ENCODE assay signal across 20 mouse cellular contexts in the genomic region with DNA sequence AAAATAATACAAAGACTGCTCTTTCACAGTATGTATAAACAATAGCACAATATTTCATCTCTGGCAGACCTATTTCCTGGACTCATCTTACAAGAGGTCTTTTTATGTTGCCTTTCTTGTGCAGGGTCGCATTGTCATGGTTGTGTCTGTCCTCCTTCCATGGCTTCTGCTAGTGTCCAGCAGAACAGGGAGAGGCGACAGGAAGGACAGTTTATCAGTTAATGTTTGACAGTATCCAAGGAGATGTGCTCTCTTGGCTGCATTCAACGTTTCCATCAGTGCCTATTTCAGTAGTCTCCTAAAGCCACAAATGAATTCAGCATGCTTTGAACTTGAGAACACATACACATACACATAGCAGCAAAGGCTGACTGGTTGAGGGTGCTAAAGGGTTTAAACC.
"Had no signal": no experiment of that assay in that cellular context is flagged by ENCODE, and none has a peak within 500 bp of the region (broad histone marks: within the 10 kb centered on the region; RNA-seq: fewer than 3 reads in every experiment).

No protein-coding gene starts in this region.

- H3K4me2 ChIP-seq: intestine, embryonic 15.5 days; limb, embryonic 13.5 days; midbrain, embryonic 11.5 days; neural tube, embryonic 12.5 days; neural tube, embryonic 15.5 days had no signal

- H3K4me3 ChIP-seq: intestine, embryonic 15.5 days; limb, embryonic 10.5 days; limb, embryonic 13.5 days; neural tube, embryonic 12.5 days; neural tube, embryonic 15.5 days had no signal

- H3K9ac ChIP-seq: intestine, embryonic 15.5 days; limb, embryonic 13.5 days; liver, embryonic 14.5 days; liver, postnatal 0 days; neural tube, embryonic 12.5 days; neural tube, embryonic 15.5 days had no signal

- ATAC-seq: hindbrain, embryonic 16.5 days; intestine, embryonic 15.5 days; liver, postnatal 0 days had no signal

- DNase-seq: kidney, adult 18-20 months; kidney, adult 9 months; kidney, postnatal 4 days; layer of hippocampus, adult 9-11 months; liver; liver, postnatal 0 days; midbrain, embryonic 14.5 days; right cerebral cortex, adult 18-20 months; right cerebral cortex, postnatal 14 days; right cerebral cortex, postnatal 4 days; thymus, postnatal 25 days had no signal

- H3K27ac ChIP-seq: intestine, embryonic 15.5 days; limb, embryonic 10.5 days; limb, embryonic 13.5 days; liver, embryonic 14.5 days; neural tube, embryonic 12.5 days; neural tube, embryonic 15.5 days; stomach, postnatal 0 days had no signal

- H3K36me3 ChIP-seq: intestine, embryonic 15.5 days; limb, embryonic 10.5 days; limb, embryonic 13.5 days; neural tube, embryonic 12.5 days; neural tube, embryonic 15.5 days had no signal

- H3K27me3 ChIP-seq: intestine, embryonic 15.5 days; limb, embryonic 13.5 days; neural tube, embryonic 12.5 days; neural tube, embryonic 15.5 days had no signal

- H3K9me3 ChIP-seq: intestine, embryonic 15.5 days; limb, embryonic 10.5 days; limb, embryonic 13.5 days; neural tube, embryonic 12.5 days; neural tube, embryonic 15.5 days had no signal

- H3K4me1 ChIP-seq: intestine, embryonic 15.5 days; limb, embryonic 10.5 days; limb, embryonic 13.5 days had no signal
